Mouse (Mus musculus): Measurements from ENCODE around the gene Rpp21.

GRCm38 (mm10) chr17:36215586-36215985 lies 42.3 kb downstream of the Rpp21 start:
- TF ChIP-seq CTCF (conservative IDR thresholded peaks at IDR 0.05 in 1 of 2, IDR thresholded peaks at IDR 0.05 in 1 of 2; ENCODE audit: low read depth in 2 of 2, low read length in 2 of 2): no peak
- no peak for TF ChIP-seq CHD2 (IDR thresholded peaks at IDR 0.05; ENCODE audit: low read length)
- TF ChIP-seq MAFK (IDR thresholded peaks at IDR 0.05; ENCODE audit: insufficient replicate concordance, low read length): no peak
- no peak for TF ChIP-seq USF1 (IDR thresholded peaks at IDR 0.05; ENCODE audit: low read depth, low read length)
- no peak for TF ChIP-seq EP300 (IDR thresholded peaks at IDR 0.05; ENCODE audit: low read length)
- no peak for TF ChIP-seq ETS1 (conservative IDR thresholded peaks at IDR 0.05; ENCODE audit: low read depth, low read length)
- TF ChIP-seq BHLHE40 (IDR thresholded peaks at IDR 0.05; ENCODE audit: low read depth, low read length): no peak
- TF ChIP-seq GABPA (IDR thresholded peaks at IDR 0.05; ENCODE audit: insufficient replicate concordance, low read depth, low read length): no peak
- TF ChIP-seq SIN3A (IDR thresholded peaks at IDR 0.05; ENCODE audit: low read length): no peak
